30 mouse cellular contexts compared by ENCODE assay signal in the genomic region with DNA sequence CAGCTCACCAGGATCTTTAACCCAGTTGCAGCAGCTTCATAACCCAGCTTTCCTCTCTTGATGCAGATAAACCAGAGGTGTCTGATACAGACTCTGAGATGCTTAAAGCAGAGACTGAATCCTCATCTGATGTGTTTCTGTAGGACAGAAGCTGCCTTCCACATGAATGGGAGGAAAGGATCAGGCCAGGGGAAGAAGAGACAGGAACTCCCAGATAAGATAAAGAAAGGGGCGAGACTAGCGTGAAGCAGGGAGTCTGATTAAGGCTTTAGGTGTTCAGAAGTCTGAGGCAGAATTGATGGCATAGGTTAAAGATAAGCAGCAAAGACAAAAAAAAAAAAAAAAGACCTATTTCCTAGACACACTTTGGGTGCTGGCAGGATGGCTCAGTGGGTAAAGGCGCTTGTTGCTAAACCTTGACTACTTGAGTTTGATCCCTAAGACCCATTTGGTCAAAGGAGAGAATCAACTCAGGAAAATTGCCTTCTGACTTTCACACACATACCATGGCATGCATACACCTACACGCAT.
"Had no signal": no experiment of that assay in that cellular context is flagged by ENCODE, and none has a peak within 500 bp of the region (broad histone marks: within the 10 kb centered on the region; RNA-seq: fewer than 3 reads in every experiment).

No protein-coding gene starts in this region.

- H3K4me3 ChIP-seq: heart, embryonic 12.5 days; heart, embryonic 13.5 days; heart, embryonic 15.5 days; hindbrain, embryonic 10.5 days; hindbrain, embryonic 12.5 days; hindbrain, embryonic 13.5 days; hindbrain, embryonic 15.5 days; intestine, embryonic 15.5 days; kidney, embryonic 15.5 days; layer of hippocampus, adult 2 months; left cerebral cortex, adult 2 months had no signal

- H3K9ac ChIP-seq: heart, embryonic 12.5 days; heart, embryonic 13.5 days; heart, embryonic 15.5 days; hindbrain, embryonic 12.5 days; hindbrain, embryonic 13.5 days; hindbrain, embryonic 14.5 days; hindbrain, embryonic 15.5 days; intestine, embryonic 15.5 days; kidney, embryonic 15.5 days had no signal

- DNase-seq: heart, postnatal 10 days; heart, postnatal 14 days; heart, postnatal 36 days; heart, postnatal 4 days; kidney, adult 11 months; kidney, adult 18-20 months; kidney, adult 2 months; kidney, adult 8-10 months; kidney, adult 9 months; kidney, postnatal 10 days; kidney, postnatal 14 days; kidney, postnatal 25 days; kidney, postnatal 36 days; kidney, postnatal 4 days; layer of hippocampus, adult 9-11 months; layer of hippocampus, postnatal 36 days had no signal

- H3K9me3 ChIP-seq: heart, embryonic 12.5 days; heart, embryonic 13.5 days; heart, embryonic 15.5 days; hindbrain, embryonic 10.5 days; hindbrain, embryonic 12.5 days; hindbrain, embryonic 13.5 days; hindbrain, embryonic 15.5 days; intestine, embryonic 15.5 days; kidney, embryonic 15.5 days had no signal

- H3K27ac ChIP-seq: heart, embryonic 13.5 days; heart, embryonic 15.5 days; hindbrain, embryonic 10.5 days; hindbrain, embryonic 12.5 days; hindbrain, embryonic 13.5 days; hindbrain, embryonic 14.5 days; hindbrain, embryonic 15.5 days; hindbrain, postnatal 0 days; intestine, embryonic 15.5 days; kidney, embryonic 15.5 days; kidney, postnatal 0 days; layer of hippocampus, adult 2 months; left cerebral cortex, adult 2 months had no signal

- H3K27me3 ChIP-seq: heart, embryonic 12.5 days; heart, embryonic 15.5 days; intestine, embryonic 15.5 days had no signal

- H3K36me3 ChIP-seq: heart, embryonic 12.5 days; heart, embryonic 13.5 days; heart, embryonic 15.5 days; hindbrain, embryonic 10.5 days; hindbrain, embryonic 12.5 days; hindbrain, embryonic 13.5 days; hindbrain, embryonic 15.5 days; intestine, embryonic 15.5 days; kidney, embryonic 15.5 days had no signal
